Mouse (Mus musculus) liver, embryonic 13.5 days (tissue): ENCODE data around the gene 4930522L14Rik. TPM values are rescaled to one million over a fixed set of nuclear protein-coding genes. Genes with fewer than 3 reads are reported as not detected.
"Not testable (repeated sequence)": the region's sequence is repeated elsewhere in the genome, so short reads cannot be mapped to it uniquely, and the experiment has no call there.

Source experiments
- ATAC-seq: fragments of 200-750 bp; cut with Nextera tagmentation; 2 replicates; pipeline ENCODE4 v1.8.0; 2017; ENCODE audit warnings: low read depth, mild to moderate bottlenecking, moderate number of reproducible peaks, moderate library complexity
- DNase-seq: peaks from one replicate; pipeline ENCODE4 v3.0.0; 2022
- H3K27ac ChIP-seq: fragments of 300-500 bp; sonication (generic); 2 replicates; pipeline ENCODE4 v1.5.1; 2015; ENCODE audit warnings: moderate library complexity, mild to moderate bottlenecking, inconsistent platforms
- H3K27me3 ChIP-seq: fragments of 300-500 bp; sonication (generic); 2 replicates; pipeline ENCODE4 v1.6.1; 2015; ENCODE audit warnings: mild to moderate bottlenecking, inconsistent platforms
- H3K36me3 ChIP-seq: fragments of 300-500 bp; sonication (generic); 2 replicates; pipeline ENCODE4 v1.6.1; 2015; ENCODE audit warnings: mild to moderate bottlenecking, inconsistent platforms
- H3K4me1 ChIP-seq: fragments of 300-500 bp; sonication (generic); replicated peaks from 2 replicates; pipeline ENCODE4 v1.6.1; 2015; ENCODE audit warnings: inconsistent platforms
- H3K4me2 ChIP-seq: fragments of 300-500 bp; sonication (generic); 2 replicates; pipeline ENCODE4 v1.6.1; 2015; ENCODE audit warnings: inconsistent platforms, mild to moderate bottlenecking, moderate library complexity
- H3K4me3 ChIP-seq: fragments of 300-500 bp; sonication (generic); replicated peaks from 2 replicates; pipeline ENCODE4 v1.5.1; 2015; ENCODE audit warnings: mild to moderate bottlenecking, inconsistent platforms
- H3K9ac ChIP-seq: fragments of 300-500 bp; sonication (generic); 2 replicates; pipeline ENCODE4 v1.6.1; 2015; ENCODE audit warnings: mild to moderate bottlenecking, inconsistent platforms
- H3K9me3 ChIP-seq: fragments of 300-500 bp; sonication (generic); replicated peaks from 2 replicates; pipeline ENCODE4 v1.6.1; 2016; ENCODE audit warnings: inconsistent platforms
- WGBS: fragments of 180-500 bp; shearing (Covaris S2); methylation state at CpG from one replicate; pipeline ENCODE4 v1.1.7; 2015; ENCODE audit not compliant: insufficient replicate concordance; 5-methylcytosine and 5-hydroxymethylcytosine counted together
- polyA plus RNA-seq: library from polyadenylated mRNA; unstranded; fragments of >200 nt; fragmentation: Nextera tagmentation; extraction: Ambion mirVana; gene quantifications from 2 replicates; pipeline ENCODE4 v1.2.1, GENCODE M21; 2015

4930522L14Rik gene
- 4.5 and 5.1 TPM in 2 replicates for polyA plus RNA-seq

DNA sequence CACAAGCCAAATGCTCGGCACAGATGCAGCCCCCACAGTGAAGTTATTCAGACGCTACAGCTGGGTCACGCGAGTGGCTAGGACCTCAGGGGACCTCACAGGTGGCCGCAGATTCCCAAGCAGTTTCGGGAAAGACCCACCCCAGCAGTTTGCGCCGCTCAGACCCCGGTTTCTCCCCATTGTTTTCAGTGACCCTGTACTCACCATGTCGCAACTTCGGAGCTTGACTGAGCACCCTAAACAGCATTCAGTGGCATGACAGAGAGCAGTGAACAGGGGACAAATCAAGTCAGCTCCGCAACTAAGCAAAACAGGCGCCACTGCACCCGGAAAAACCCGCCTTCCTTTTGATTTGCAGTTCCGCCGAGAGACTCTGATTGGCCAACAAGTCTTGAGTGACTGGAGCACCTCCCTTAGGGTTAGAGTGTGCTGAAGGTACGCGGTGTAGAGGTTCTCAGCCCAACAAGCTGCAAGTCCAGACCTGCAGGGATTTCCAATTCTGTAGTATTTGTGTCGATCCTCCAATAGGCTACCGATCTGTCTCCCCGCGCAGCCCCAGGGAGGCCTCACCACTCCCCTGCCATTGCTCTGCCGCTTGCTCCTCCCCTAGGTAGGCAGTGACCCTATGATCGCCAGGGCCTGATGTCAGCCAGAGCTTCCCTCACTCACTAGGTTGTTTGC, at the start of gene 4930522L14Rik:
TSS of gene 4930522L14Rik (minus strand) at position 496 of the 681 bp plus-strand sequence.
- ATAC-seq (peak; percentile 96), DNase-seq (peak; percentile 58)
- H3K27ac ChIP-seq = peak within 1 kb of the TSS; percentile 39; the same call in 1 of the 2 replicates
- H3K4me2 ChIP-seq = peak within 1 kb of the TSS; percentile 73
- H3K4me1 ChIP-seq, H3K36me3 ChIP-seq, H3K27me3 ChIP-seq, H3K9me3 ChIP-seq: not testable (repeated sequence)
- peak within 1 kb of the TSS; percentile 74 for H3K9ac ChIP-seq
- H3K4me3 ChIP-seq = peak within 1 kb of the TSS; percentile 70
- WGBS = under 1% methylated on average over 25 of the region's 25 CpGs

DNA sequence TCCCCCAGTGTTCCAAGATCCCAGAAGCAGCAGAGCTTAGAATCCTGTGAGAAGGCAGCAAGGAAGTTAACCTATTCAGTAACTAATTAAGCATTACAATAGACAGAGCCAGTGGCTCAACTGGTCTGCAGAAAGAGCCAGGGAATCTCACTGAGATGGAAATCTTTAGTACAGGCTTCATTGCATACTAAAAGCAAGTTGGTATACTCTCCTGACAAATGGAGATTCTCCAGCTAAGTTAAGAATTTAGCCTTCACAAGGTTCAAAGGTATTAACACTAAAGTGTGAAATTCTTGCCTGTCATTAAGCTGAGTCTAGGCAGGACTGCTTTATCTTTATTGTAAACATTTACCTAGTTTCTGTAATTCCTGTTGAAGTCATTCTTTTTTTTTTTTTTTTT, 49.8 kb upstream of the 4930522L14Rik start:
- not testable (repeated sequence) for H3K4me2 ChIP-seq, ATAC-seq, H3K27me3 ChIP-seq

DNA sequence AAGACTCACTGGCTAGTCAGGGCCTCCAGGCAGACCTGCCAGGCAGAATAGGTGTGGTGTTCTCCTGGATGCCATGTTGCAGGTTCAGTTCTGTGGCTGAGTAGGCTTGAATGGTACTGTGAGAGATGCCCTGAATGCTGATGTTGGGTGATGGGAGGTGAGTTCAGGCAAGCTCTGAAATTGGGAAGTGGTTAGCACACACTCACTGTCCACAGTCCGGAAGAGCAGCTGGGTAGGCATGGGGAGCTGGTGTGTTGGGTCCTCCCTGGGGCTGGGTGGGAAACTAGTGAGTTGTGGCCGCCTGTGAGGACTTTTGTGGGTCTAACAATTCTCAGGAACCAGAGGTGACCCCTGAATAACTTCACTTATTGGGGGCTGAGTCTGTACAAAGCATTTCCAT, 48.3 kb upstream of the 4930522L14Rik start:
- 35% methylated on average over 2 of the region's 2 CpGs for WGBS
- ATAC-seq = not testable (repeated sequence)

More for the DNA sequence above, 49.8 kb upstream of the 4930522L14Rik start:
- H3K4me3 ChIP-seq, DNase-seq, H3K9me3 ChIP-seq, H3K36me3 ChIP-seq, H3K27ac ChIP-seq, H3K9ac ChIP-seq, H3K4me1 ChIP-seq: not testable (repeated sequence)

DNA sequence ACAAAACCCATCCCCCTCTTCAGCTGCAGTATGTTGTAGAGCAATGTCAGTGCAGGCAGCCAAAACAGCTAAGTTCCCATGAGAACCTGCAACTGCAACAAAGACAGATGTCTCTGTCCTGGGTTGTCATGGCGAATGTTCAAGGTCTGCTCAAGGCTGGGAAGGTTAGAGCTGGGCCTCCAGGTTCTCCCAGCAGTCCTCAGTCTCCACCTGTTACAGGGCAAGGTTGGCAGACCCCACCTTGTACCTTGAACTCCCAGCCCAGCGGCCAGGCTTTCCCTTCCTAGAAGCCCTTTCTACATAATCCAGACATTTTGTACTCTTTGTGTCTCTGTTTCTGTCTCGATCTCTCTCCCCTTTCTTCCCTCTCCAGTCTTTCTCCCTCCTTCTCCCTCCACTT, 45.3 kb upstream of the 4930522L14Rik start:
- not testable (repeated sequence) for DNase-seq, ATAC-seq, H3K9ac ChIP-seq, H3K4me2 ChIP-seq, H3K9me3 ChIP-seq, H3K4me3 ChIP-seq, H3K4me1 ChIP-seq, H3K36me3 ChIP-seq, H3K27ac ChIP-seq, H3K27me3 ChIP-seq
- WGBS = 67% methylated on average over 3 of the region's 3 CpGs

More for the DNA sequence above, 48.3 kb upstream of the 4930522L14Rik start:
- H3K9me3 ChIP-seq, H3K4me3 ChIP-seq, DNase-seq, H3K4me1 ChIP-seq, H3K27ac ChIP-seq, H3K27me3 ChIP-seq, H3K36me3 ChIP-seq, H3K9ac ChIP-seq, H3K4me2 ChIP-seq: not testable (repeated sequence)

DNA sequence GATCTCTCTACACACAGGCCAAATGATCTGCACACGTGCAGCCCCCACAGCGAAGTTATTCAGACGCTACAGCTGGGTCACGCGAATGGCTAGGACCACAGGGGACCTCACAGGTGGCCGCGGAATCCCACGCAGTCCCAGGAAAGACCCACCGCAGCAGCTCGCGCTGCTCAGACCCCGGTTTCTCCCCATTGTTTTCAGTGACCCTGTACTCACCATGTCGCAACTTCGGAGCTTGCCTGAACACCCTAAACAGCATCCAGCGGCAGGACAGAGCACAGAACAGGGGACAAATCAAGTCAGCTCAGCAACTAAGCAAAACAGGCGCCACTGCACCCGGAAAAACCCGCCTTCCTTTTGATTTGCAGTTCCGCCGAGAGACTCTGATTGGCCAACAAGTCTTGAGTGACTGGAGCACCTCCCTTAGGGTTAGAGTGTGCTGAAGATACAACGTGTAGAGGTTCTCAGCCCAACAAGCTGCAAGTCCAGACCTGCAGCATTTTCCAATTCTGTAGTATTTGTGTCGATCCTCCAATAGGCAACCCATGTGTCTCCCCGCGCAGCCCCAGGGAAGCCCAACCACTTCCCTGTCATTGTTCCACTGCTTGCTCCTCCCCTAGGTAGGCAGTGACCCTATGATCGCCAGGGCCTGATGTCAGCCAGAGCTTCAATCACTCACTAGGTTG, 44.4 kb upstream of the 4930522L14Rik start:
- H3K9me3 ChIP-seq, H3K36me3 ChIP-seq, H3K4me1 ChIP-seq, H3K27me3 ChIP-seq: not testable (repeated sequence)
- under 1% methylated on average over 25 of the region's 25 CpGs for WGBS
- peak; percentile 45 for DNase-seq
- peak overlapping the region; percentile 71 for H3K4me3 ChIP-seq
- H3K27ac ChIP-seq = peak overlapping the region; percentile 58
- peak; percentile 95 for ATAC-seq
- peak overlapping the region; percentile 72 for H3K4me2 ChIP-seq
- peak overlapping the region; percentile 73 for H3K9ac ChIP-seq

DNA sequence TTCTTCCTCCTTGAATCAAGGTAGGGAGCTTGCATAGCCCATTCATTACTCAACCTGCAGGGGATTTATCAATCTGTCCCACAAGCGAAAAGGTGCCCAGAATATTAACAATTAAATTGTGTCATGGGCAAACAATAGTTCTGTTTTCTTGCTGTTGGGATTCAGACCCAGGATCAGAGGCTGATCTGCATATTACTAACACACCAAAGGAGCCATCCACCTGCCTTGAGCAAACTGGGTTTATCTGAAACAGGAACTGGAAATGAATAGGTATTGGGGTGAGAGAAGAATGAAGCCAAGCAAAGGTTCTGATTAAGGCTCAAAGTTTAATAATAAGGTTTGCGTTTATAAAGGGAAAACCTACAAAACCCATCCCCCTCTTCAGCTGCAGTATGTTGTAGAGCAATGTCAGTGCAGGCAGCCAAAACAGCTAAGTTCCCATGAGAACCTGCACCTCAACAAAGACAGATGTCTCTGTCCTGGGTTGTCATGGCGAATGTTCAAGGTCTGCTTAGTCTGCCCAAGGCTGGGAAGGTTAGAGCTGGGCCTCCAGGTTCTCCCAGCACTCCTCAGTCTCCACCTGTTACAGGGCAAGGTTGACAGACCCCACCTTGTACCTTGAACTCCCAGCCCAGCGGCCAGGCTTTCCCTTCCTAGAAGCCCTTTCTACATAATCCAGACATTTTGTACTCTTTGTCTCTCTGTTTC, 541 bp upstream of the 4930522L14Rik start:
- not testable (repeated sequence) for H3K36me3 ChIP-seq, DNase-seq, H3K27ac ChIP-seq, H3K27me3 ChIP-seq, H3K9me3 ChIP-seq, ATAC-seq, H3K4me1 ChIP-seq
- Histone ChIP-seq H3K9ac (peak overlapping the region; percentile 22; the same call in 1 of the 2 replicates), H3K4me2 (peak overlapping the region; percentile 73), H3K4me3 (peak overlapping the region; percentile 70)
- 59% methylated on average over 4 of the region's 4 CpGs for WGBS

DNA sequence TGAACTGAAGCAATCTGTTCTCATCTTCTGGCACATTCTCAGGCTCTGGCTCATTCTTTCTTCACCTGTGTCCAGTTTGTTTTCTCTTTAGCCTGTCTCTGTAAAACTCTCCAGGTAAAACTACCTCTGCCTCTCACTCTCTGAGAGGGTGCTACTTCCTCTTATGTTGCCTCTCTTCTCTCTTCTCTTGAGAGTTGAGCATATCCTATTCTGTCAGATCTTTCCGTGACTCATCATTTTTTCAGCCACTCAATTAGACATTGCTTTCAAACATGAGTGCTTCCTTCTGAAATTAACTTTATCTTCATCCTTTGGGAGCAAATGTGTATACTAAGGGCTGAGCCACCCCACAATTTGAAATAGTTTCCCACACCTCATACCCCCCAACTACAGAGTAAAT, 6.6 kb downstream of the 4930522L14Rik start:
- 53% methylated on average over 1 of the region's 1 CpGs for WGBS
- H3K4me2 ChIP-seq, H3K4me3 ChIP-seq, DNase-seq, H3K9ac ChIP-seq, H3K9me3 ChIP-seq, H3K27ac ChIP-seq, H3K27me3 ChIP-seq, H3K4me1 ChIP-seq, ATAC-seq, H3K36me3 ChIP-seq: not testable (repeated sequence)

DNA sequence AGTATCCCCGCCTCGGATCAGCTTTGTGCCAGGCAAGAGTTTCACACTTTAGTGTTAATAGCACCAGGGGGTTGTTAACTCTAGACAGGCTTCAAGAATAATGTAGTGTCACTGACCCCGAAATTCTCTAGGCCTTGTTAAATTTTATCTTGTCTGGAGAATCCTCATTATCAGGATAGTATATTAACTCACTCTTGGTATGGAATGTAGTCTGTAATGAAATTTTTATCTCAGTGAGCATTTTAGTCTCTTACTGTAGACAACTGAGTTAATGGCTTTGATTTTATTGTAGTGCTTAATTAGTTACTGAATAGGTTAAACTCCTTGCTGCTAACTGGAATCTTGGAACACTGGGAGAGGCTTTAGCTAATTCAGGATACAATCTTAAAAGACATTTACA, 34.3 kb downstream of the 4930522L14Rik start:
- not testable (repeated sequence) for H3K9ac ChIP-seq, H3K4me3 ChIP-seq, H3K4me2 ChIP-seq, H3K27ac ChIP-seq, H3K27me3 ChIP-seq, H3K4me1 ChIP-seq, ATAC-seq, DNase-seq, H3K36me3 ChIP-seq, H3K9me3 ChIP-seq
- 53% methylated on average over 3 of the region's 3 CpGs for WGBS

DNA sequence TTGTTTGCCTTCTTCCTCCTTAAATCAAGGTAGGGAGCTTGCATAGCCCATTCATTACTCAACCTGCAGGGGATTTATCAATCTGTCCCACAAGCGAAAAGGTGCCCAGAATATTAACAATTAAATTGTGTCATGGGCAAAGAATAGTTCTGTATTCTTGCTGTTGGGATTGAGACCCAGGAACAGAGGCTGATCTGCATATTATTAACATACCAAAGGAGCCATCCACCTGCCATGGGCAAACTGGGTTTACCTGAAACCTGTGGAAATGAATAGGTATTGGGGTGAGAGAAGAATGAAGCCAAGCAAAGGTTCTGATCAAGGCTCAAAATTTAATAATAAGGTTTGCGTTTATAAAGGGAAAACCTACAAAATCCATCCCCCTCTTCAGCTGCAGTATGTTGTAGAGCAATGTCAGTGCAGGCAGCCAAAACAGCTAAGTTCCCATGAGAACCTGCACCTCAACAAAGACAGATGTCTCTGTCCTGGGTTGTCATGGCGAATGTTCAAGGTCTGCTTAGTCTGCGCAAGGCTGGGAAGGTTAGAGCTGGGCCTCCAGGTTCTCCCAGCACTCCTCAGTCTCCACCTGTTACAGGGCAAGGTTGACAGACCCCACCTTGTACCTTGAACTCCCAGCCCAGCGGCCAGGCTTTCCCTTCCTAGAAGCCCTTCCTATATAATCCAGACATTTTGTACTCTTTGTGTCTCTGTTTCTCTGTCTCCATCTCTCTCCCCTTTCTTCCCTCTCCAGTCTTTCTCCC, 60.3 kb downstream of the 4930522L14Rik start:
- not testable (repeated sequence) for H3K27ac ChIP-seq, DNase-seq, H3K4me1 ChIP-seq, ATAC-seq, H3K27me3 ChIP-seq, H3K36me3 ChIP-seq, H3K9me3 ChIP-seq
- Histone ChIP-seq H3K9ac (peak overlapping the region; percentile 74; the same call in 1 of the 2 replicates), H3K4me3 (peak overlapping the region; percentile 68), H3K4me2 (peak overlapping the region; percentile 68)
- WGBS = 61% methylated on average over 5 of the region's 5 CpGs

DNA sequence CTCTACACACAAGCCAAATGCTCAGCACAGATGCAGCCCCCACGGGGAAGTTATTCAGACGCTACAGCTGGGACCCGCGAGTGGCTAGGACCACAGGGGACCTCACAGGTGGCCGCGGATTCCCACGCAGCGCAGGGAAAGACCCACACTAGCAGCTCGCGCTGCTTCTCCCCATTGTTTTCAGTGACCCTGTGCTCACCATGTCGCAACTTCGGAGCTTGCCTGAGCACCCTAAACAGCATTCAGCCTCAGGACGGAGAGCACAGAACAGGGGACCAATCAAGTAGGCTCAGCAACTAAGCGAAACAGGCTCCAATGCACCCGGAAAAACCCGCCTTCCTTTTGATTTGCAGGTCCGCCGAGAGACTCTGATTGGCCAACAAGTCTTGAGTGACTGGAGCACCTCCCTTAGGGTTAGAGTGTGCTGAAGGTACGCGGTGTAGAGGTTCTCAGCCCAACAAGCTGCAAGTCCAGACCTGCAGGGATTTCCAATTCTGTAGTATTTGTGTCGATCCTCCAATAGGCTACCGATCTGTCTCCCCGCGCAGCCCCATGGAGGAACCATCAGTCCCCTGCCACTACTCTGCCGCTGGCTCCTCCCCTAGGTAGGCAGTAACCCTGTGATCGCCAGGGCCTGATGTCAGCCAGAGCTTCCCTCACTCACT, 61.0 kb downstream of the 4930522L14Rik start, which contains the start of gene 5430403G16Rik:
TSS of gene 5430403G16Rik (minus strand) at position 505 of the 665 bp plus-strand sequence.
- not testable (repeated sequence) for H3K4me1 ChIP-seq, H3K27me3 ChIP-seq, H3K36me3 ChIP-seq, H3K9me3 ChIP-seq
- Histone ChIP-seq H3K4me2 (peak within 1 kb of the TSS; percentile 68), H3K27ac (peak within 1 kb of the TSS; percentile 54), H3K4me3 (peak within 1 kb of the TSS; percentile 68), H3K9ac (peak within 1 kb of the TSS; percentile 74)
- DNase-seq (peak; percentile 77), ATAC-seq (peak; percentile 97)
- WGBS = under 1% methylated on average over 26 of the region's 26 CpGs
